Mouse (Mus musculus) forebrain, embryonic 11.5 days (tissue): Measurements from ENCODE around the gene Sncg. TPM values are rescaled to one million over a fixed set of nuclear protein-coding genes. Genes with fewer than 3 reads are reported as not detected.

Experiments
- ATAC-seq: fragments of 200-750 bp; cut with Nextera tagmentation; replicated peaks from 2 replicates; pipeline ENCODE4 v1.8.0; 2017; ENCODE audit warnings: moderate TSS enrichment; ENCODE audit not compliant: low FRiP score
- DNase-seq: peaks from one replicate; pipeline ENCODE4 v3.0.0-alpha.2; 2017; ENCODE audit warnings: low spot score
- H3K27ac ChIP-seq: fragments of 300-500 bp; sonication (generic); 2 replicates; pipeline ENCODE4 v1.5.1; 2014; ENCODE audit warnings: low read depth, low read length
- H3K27me3 ChIP-seq: fragments of 300-500 bp; sonication (generic); 2 replicates; pipeline ENCODE4 v1.6.1; 2014; ENCODE audit warnings: mild to moderate bottlenecking, low read length, mixed read lengths; ENCODE audit not compliant: control insufficient read depth, insufficient read depth
- H3K36me3 ChIP-seq: fragments of 300-500 bp; sonication (generic); 2 replicates; pipeline ENCODE4 v1.6.1; 2014; ENCODE audit warnings: mild to moderate bottlenecking, low read length, moderate library complexity, mixed read lengths; ENCODE audit not compliant: control insufficient read depth, insufficient read depth
- H3K4me1 ChIP-seq: fragments of 300-500 bp; sonication (generic); replicated peaks from 2 replicates; pipeline ENCODE4 v1.6.1; 2014; ENCODE audit warnings: low read length, mixed read lengths; ENCODE audit not compliant: control insufficient read depth, insufficient read depth
- H3K4me2 ChIP-seq: fragments of 300-500 bp; sonication (generic); 2 replicates; pipeline ENCODE4 v1.6.1; 2014; ENCODE audit warnings: low read depth, mild to moderate bottlenecking, low read length, moderate library complexity, mixed read lengths; ENCODE audit not compliant: severe bottlenecking
- H3K4me3 ChIP-seq: fragments of 300-500 bp; sonication (generic); 2 replicates; pipeline ENCODE4 v1.5.1; 2014; ENCODE audit warnings: low read depth, low read length
- H3K9ac ChIP-seq: fragments of 300-500 bp; sonication (generic); 2 replicates; pipeline ENCODE4 v1.6.1; 2014; ENCODE audit warnings: low read length
- H3K9me3 ChIP-seq: fragments of 300-500 bp; sonication (generic); 2 replicates; pipeline ENCODE4 v1.6.1; 2016; ENCODE audit warnings: low read length, mixed read lengths; ENCODE audit not compliant: control insufficient read depth
- WGBS: fragments of 180-500 bp; shearing (Covaris S2); extraction: QIAGEN DNeasy Blood & Tissue Kit; methylation state at CpG from one replicate; pipeline ENCODE4 v1.1.7; 2014; 5-methylcytosine and 5-hydroxymethylcytosine counted together
- polyA plus RNA-seq: library from polyadenylated mRNA; unstranded; fragments of >200 nt; fragmentation: Nextera tagmentation; extraction: Ambion mirVana; gene quantifications from 2 replicates; pipeline ENCODE4 v1.2.1, GENCODE M21; 2014

Gene Sncg
- polyA plus RNA-seq, 1 experiment from 2014 or later, result 3.7 TPM

GRCm38 (mm10) chr14:34323576-34324085, 51.0 kb downstream of the Sncg start:
- Histone ChIP-seq H3K4me1 (no peaks in the 10 kb centered on the region), H3K9me3 (no peaks in the 10 kb centered on the region), H3K4me3 (no peak overlapping the region), H3K36me3 (no peaks in the 10 kb centered on the region; the same call in 1 of the 2 replicates), H3K27ac (no peak overlapping the region), H3K27me3 (no peaks in the 10 kb centered on the region), H3K4me2 (no peak overlapping the region), H3K9ac (no peak overlapping the region)
- no peak for DNase-seq
- no peak for ATAC-seq
- WGBS, result 96% methylated on average over 5 of the region's 5 CpGs

Other genes starting within 250 kb of the Sncg start
- gene Npy4r, start 222.3 kb downstream of the Sncg start, polyA plus RNA-seq, result not detected in 2 replicates
- gene Gprin2, start 173.1 kb downstream of the Sncg start, polyA plus RNA-seq, result 0.41 and 0.44 TPM in 2 replicates
- 0.15 and 0.35 TPM in 2 replicates for gene Syt15, start 155.2 kb downstream of the Sncg start, polyA plus RNA-seq
- 9.0 and 10.3 TPM in 2 replicates for gene Shld2, start 64.3 kb downstream of the Sncg start, polyA plus RNA-seq
- gene Glud1, start 64.1 kb downstream of the Sncg start, polyA plus RNA-seq, result 89.4 TPM in 2 replicates
- not detected in 2 replicates for gene Fam25c, start 19.4 kb downstream of the Sncg start, polyA plus RNA-seq
- 7.2 and 7.6 TPM in 2 replicates for gene Mmrn2, start 676 bp upstream of the Sncg start, polyA plus RNA-seq
- 56.0 and 60.4 TPM in 2 replicates for gene Bmpr1a, start 128.6 kb upstream of the Sncg start, polyA plus RNA-seq
- not detected in 2 replicates for gene 9230112D13Rik, start 148.0 kb upstream of the Sncg start, polyA plus RNA-seq
- gene Ldb3, start 213.9 kb upstream of the Sncg start, polyA plus RNA-seq, result not detected in 2 replicates
- gene Opn4, start 225.4 kb upstream of the Sncg start, polyA plus RNA-seq, result 0.12 and 0.84 TPM in 2 replicates